Mouse (Mus musculus): ENCODE data around the gene Tdrkh. TPM values are rescaled to one million over a fixed set of nuclear protein-coding genes. Genes with fewer than 3 reads are reported as not detected.

Tdrkh gene
- polyA plus RNA-seq, 1 experiment, result 17.7 TPM

DNA sequence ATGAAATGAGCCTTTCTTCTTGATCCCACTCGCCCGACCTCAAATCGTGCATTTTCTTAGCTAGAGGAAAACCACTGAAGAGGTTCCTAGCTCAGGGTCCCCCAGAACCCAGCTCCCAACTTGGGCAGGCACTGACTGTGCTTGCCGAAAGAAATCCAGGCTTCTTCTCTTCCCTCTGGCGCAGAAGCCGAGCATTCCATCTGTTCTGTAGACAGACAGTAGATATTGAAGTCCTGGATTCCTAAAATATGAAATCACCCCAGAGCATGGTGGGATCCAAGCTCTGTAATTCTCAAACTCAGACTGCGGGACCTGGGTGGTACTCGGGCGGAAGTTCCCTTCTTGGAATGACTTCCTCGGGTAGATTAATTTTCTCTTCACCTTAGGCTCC, 60.0 kb downstream of the Tdrkh start:
- Histone ChIP-seq H3K4me3 (ENCODE audit: insufficient read depth, low read length) (no peak overlapping the region), H3K27ac (ENCODE audit: insufficient read depth, low read depth, low read length) (no peak overlapping the region), H3K4me1 (ENCODE audit: control insufficient read depth, insufficient read depth, low read length) (peaks cover 36% of the 10 kb centered on the region)
- TF ChIP-seq POLR2A (IDR thresholded peaks at IDR 0.05; ENCODE audit: borderline replicate concordance, low read depth, low read length) (no peak), CTCF (IDR thresholded peaks at IDR 0.05; ENCODE audit: low read depth, low read length) (no peak)

DNA sequence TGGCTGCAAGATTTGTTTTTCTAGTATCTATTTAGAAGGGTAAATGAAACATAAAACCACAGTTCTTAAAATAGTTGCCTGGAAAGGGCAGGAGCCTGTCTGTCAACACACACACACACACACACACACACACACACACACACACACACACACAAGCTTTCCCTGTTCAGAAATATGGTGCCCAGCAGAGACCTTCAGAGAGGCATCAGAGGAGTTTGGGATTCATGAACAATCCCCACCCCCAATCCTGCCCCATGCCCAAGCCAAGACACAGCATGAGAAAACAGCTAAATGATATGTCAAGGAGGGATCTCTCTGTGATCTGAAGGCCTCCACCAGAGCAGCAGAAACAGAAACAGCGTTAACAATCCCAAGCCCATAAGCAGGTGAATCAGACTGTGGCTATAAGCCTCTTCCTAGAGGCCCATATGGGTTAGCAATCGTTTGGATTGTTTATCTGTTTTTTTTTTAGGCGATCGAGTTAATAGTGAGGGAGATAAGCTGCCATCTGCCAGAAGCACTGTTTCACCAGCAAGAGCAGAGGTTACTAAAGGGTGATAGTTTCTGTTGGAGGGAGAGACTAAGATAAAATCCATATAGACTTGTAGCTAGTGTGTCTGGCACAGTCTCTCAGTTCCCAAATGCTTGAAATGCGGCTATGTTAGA, 60.6 kb downstream of the Tdrkh start:
- TF ChIP-seq CTCF (IDR thresholded peaks at IDR 0.05; ENCODE audit: low read depth, low read length) (no peak), POLR2A (IDR thresholded peaks at IDR 0.05; ENCODE audit: borderline replicate concordance, low read depth, low read length) (no peak)
- Histone ChIP-seq H3K4me1 (ENCODE audit: control insufficient read depth, insufficient read depth, low read length) (peaks cover 36% of the 10 kb centered on the region), H3K4me3 (ENCODE audit: insufficient read depth, low read length) (no peak overlapping the region), H3K27ac (ENCODE audit: insufficient read depth, low read depth, low read length) (no peak overlapping the region)

DNA sequence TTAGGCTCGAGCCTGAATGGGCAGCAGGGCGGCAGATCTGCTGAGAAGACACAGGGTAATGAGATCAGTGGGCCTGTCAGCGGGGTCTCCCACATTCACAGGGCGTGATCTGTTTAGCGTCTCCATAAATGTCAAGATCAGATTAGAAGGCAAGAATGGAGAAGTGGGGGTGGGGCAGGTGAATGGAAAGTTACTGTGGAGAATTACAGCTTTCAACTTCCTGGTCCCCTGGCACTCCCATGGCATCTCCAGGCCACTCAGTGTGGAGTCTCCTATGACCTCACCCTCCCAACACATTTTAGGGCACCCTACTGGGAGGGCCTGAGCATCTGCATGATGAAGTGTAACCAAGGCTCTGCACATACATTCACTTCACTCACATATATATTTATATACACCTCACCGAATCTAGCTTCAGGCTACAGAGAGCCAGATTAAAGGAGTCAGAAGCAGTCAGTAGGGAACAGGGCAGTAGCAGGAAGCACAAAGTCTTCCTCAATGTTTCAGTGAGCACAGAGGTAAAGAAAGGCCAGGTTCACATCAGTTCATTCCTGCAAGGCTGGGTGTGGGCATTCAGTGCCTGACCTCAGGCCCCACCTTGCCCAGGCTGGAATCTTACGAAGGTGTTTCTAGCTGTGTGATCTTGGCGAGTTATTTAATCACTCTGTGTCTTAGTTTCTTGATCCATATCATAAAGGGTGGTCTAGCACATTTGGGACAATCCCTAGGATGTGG, 63.4 kb downstream of the Tdrkh start:
- H3K4me3 ChIP-seq (ENCODE audit: insufficient read depth, low read length), result no peak overlapping the region
- H3K27ac ChIP-seq (ENCODE audit: insufficient read depth, low read depth, low read length), result no peak overlapping the region
- no peak for TF ChIP-seq POLR2A (IDR thresholded peaks at IDR 0.05; ENCODE audit: borderline replicate concordance, low read depth, low read length)
- TF ChIP-seq CTCF (IDR thresholded peaks at IDR 0.05; ENCODE audit: low read depth, low read length), result no peak
- H3K4me1 ChIP-seq (ENCODE audit: control insufficient read depth, insufficient read depth, low read length), result peaks cover 34% of the 10 kb centered on the region

DNA sequence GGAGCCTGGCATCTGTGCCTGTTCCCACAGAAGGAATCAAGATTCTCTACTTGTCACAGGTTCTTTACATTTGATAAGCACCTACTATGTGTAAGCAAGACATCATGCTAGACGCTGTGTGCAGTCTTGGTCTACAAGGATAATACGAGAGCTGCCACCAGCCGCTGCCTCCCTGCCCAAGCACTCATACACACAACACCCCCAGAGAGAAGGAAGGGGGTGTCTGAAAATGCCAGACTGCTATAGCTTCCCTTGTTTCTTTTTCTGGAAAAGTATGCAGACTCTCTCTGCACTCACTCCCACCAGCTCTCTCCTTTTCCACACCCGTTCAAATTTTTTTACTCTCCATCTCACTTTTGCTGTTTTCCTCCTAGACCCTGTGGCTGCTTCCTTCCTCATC, 64.4 kb downstream of the Tdrkh start:
- no peak overlapping the region for H3K27ac ChIP-seq (ENCODE audit: insufficient read depth, low read depth, low read length)
- H3K4me3 ChIP-seq (ENCODE audit: insufficient read depth, low read length), result no peak overlapping the region
- TF ChIP-seq POLR2A (IDR thresholded peaks at IDR 0.05; ENCODE audit: borderline replicate concordance, low read depth, low read length) (no peak), CTCF (IDR thresholded peaks at IDR 0.05; ENCODE audit: low read depth, low read length) (no peak)
- peaks cover 40% of the 10 kb centered on the region for H3K4me1 ChIP-seq (ENCODE audit: control insufficient read depth, insufficient read depth, low read length)

DNA sequence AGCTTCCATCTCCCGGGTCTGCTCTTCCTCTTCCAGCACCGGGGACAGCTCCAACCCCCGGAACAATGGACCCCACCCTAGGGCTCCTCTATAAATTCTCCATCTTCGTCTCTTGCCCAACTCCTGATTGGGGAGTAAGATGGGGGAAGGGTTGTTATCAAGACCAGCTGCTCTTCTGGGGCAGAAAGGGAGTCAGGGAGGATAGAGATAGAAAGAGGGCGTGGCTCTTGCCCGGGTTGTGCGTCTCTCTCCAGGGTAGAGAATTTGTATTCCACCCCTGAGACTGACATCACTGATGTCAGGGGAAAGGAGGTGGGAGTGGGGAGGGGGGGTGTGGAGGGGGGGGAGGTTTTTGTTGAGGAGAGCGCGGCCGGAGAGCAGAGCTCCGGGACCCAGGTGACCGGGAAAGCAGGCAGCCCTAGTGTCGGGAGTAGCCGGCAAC, 64.9 kb downstream of the Tdrkh start, which contains the start of gene Celf3:
Gene Celf3, plus strand, starts transcription at position 315 of the 442 bp plus-strand sequence.
- Histone ChIP-seq H3K4me1 (ENCODE audit: control insufficient read depth, insufficient read depth, low read length) (peaks cover 42% of the 10 kb centered on the region), H3K27ac (ENCODE audit: insufficient read depth, low read depth, low read length) (no peak within 1 kb of the TSS)
- TF ChIP-seq CTCF (IDR thresholded peaks at IDR 0.05; ENCODE audit: low read depth, low read length) (no peak), POLR2A (IDR thresholded peaks at IDR 0.05; ENCODE audit: borderline replicate concordance, low read depth, low read length) (no peak)

DNA sequence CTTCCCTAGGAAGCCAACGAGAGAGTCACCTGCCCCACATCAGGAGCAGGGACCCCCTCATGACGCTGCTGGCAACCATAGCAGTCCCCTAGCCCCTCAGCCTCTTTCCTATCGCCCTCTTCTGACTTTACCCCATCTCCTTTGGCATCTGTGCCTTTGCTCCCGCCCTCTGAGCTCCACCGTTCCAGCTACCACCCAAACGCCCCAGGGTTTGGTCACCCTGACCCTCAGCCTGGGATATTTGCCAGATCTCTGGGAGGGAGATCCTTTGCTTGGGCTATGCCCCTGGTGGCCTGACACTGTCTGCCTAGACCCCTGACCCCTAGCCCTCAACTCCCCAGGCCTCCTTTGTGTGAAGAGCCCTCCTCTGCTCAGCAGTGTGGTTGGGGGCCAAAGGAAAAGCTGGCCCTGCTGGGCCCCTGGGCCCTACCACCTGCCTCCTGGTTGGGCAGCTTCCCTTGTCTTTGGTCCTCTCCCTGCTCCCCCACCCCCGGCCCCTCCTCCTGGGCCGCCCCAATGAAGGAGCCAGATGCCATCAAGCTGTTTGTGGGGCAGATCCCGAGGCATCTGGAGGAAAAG, 65.6 kb downstream of the Tdrkh start:
- no peak overlapping the region for H3K27ac ChIP-seq (ENCODE audit: insufficient read depth, low read depth, low read length)
- H3K4me3 ChIP-seq (ENCODE audit: insufficient read depth, low read length), result no peak overlapping the region
- TF ChIP-seq CTCF (IDR thresholded peaks at IDR 0.05; ENCODE audit: low read depth, low read length) (no peak), POLR2A (IDR thresholded peaks at IDR 0.05; ENCODE audit: borderline replicate concordance, low read depth, low read length) (no peak)

More for the DNA sequence above, 64.9 kb downstream of the Tdrkh start, which contains the start of gene Celf3:
- H3K4me3 ChIP-seq (ENCODE audit: insufficient read depth, low read length), result no peak within 1 kb of the TSS

DNA sequence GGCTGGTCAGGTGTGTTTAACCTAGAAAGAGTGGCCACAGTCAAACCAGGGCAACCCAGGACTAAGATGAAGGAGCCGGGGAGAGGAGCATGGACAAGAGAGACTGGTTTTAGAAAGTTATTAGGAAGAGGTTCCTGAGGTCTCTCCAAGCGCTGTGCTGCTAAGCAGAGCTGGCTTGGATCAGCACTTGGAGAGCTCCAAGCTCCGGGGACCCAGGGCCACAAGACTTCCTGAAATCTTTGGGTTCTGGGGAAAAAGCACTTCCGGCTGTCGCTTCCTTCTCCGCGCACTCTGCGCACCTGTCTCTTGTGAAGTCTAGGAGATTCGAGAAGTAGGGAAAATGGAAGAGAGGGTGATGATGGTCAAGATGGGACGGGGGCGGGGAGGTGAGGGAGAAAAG, 66.5 kb downstream of the Tdrkh start:
- no peak for TF ChIP-seq POLR2A (IDR thresholded peaks at IDR 0.05; ENCODE audit: borderline replicate concordance, low read depth, low read length)
- no peak for TF ChIP-seq CTCF (IDR thresholded peaks at IDR 0.05; ENCODE audit: low read depth, low read length)
- no peak overlapping the region for H3K4me3 ChIP-seq (ENCODE audit: insufficient read depth, low read length)
- H3K27ac ChIP-seq (ENCODE audit: insufficient read depth, low read depth, low read length), result no peak overlapping the region
- H3K4me1 ChIP-seq (ENCODE audit: control insufficient read depth, insufficient read depth, low read length), result peaks cover 51% of the 10 kb centered on the region

More for the DNA sequence above, 65.6 kb downstream of the Tdrkh start:
- H3K4me1 ChIP-seq (ENCODE audit: control insufficient read depth, insufficient read depth, low read length), result peaks cover 49% of the 10 kb centered on the region

DNA sequence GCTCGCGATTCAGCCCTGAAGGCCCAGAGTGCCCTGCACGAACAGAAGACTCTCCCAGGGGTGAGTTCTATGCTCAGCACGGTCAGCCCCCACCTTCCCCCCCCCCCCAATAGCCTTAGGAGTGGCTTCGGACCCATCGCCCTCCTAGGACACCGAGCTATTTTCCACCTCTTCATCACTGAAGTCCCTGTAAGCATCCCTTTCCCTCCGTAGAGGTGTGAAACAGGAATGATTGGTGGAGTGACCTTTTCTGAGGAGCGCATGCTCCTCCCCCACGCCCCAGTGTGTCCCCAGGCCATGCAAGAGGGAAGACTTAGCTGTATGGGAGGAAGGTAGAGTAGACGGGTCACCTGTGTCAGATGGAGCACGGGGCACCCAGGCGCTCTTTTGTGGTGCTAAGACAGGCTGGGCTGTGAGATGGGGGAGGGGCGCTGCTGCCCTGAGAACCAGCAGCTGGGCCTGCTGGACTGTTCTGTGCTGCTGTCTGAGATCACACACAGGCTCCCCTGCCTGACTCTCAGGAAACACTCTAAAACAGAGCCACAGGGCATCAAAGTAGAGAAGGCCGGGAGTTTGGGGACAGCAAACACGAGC, 67.3 kb downstream of the Tdrkh start, which contains the start of gene Riiad1:
Gene Riiad1, minus strand, starts transcription at position 51 of the 594 bp plus-strand sequence.
- H3K27ac ChIP-seq (ENCODE audit: insufficient read depth, low read depth, low read length), result no peak within 1 kb of the TSS
- TF ChIP-seq CTCF (IDR thresholded peaks at IDR 0.05; ENCODE audit: low read depth, low read length) (no peak), POLR2A (IDR thresholded peaks at IDR 0.05; ENCODE audit: borderline replicate concordance, low read depth, low read length) (no peak)
- H3K4me3 ChIP-seq (ENCODE audit: insufficient read depth, low read length), result no peak within 1 kb of the TSS
- peaks cover 49% of the 10 kb centered on the region for H3K4me1 ChIP-seq (ENCODE audit: control insufficient read depth, insufficient read depth, low read length)

DNA sequence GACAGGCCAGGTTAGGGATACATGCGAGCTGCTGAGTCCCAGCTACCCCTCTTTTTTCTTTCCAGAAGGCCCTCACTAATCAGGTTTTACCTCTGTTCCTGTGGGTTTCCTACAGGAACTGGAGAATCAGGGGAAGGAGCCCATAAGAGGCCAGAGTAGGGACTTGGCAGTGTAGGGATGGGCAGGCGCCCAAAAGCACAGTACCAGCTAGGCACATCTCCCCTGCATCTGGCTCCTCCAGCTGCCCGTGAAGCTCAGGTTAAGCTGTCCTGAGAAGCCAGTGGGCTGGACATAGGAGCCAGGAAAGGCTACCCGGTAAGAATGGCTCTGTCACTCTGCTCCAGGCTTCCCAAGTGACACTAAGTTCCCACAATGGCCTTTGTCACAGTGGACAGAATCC, 68.4 kb downstream of the Tdrkh start:
- Histone ChIP-seq H3K4me3 (ENCODE audit: insufficient read depth, low read length) (no peak overlapping the region), H3K27ac (ENCODE audit: insufficient read depth, low read depth, low read length) (no peak overlapping the region)
- TF ChIP-seq CTCF (IDR thresholded peaks at IDR 0.05; ENCODE audit: low read depth, low read length), result no peak
- no peak for TF ChIP-seq POLR2A (IDR thresholded peaks at IDR 0.05; ENCODE audit: borderline replicate concordance, low read depth, low read length)

More for the DNA sequence above, 68.4 kb downstream of the Tdrkh start:
- peaks cover 38% of the 10 kb centered on the region for H3K4me1 ChIP-seq (ENCODE audit: control insufficient read depth, insufficient read depth, low read length)
